Mouse (Mus musculus) liver, embryonic 14.5 days (tissue): ENCODE results near the gene Klhdc3. TPM values are rescaled to one million over a fixed set of nuclear protein-coding genes. Genes with fewer than 3 reads are reported as not detected.

Source experiments
- ATAC-seq: fragments of 200-750 bp; cut with Nextera tagmentation; 2 replicates; pipeline ENCODE4 v1.8.0; 2017; ENCODE audit warnings: moderate number of reproducible peaks, mild to moderate bottlenecking, moderate library complexity; ENCODE audit not compliant: insufficient read depth
- DNase-seq, 3 experiments: peaks; one replicate each; pipeline ENCODE4 v3.0.0-alpha.2; 2012 to 2013; ENCODE audit warnings: low read depth in 3 of 3, low spot score in 3 of 3
- H3K27ac ChIP-seq: fragments of 300-500 bp; sonication (generic); 2 replicates; pipeline ENCODE4 v1.5.1; 2014; ENCODE audit warnings: moderate library complexity, mild to moderate bottlenecking, control low read depth, inconsistent platforms
- H3K27me3 ChIP-seq: fragments of 300-500 bp; sonication (generic); 2 replicates; pipeline ENCODE4 v1.6.1; 2014; ENCODE audit warnings: mild to moderate bottlenecking, low read length, moderate library complexity; ENCODE audit not compliant: control insufficient read depth, insufficient read depth
- H3K36me3 ChIP-seq: fragments of 300-500 bp; sonication (generic); replicated peaks from 2 replicates; pipeline ENCODE4 v1.6.1; 2014; ENCODE audit warnings: low read depth; ENCODE audit not compliant: control insufficient read depth, insufficient read depth
- H3K4me1 ChIP-seq, 2 experiments: fragments of 200-500 bp in 1 of 2; fragments of 300-500 bp in 1 of 2; sonication (generic) in 1 of 2; replicated peaks; 2 replicates each; pipeline ENCODE4 v1.6.1; 2012 to 2014; ENCODE audit warnings: antibody characterized with exemption in 1 of 2, inconsistent platforms in 1 of 2, low read length in 1 of 2; ENCODE audit not compliant: control insufficient read depth in 2 of 2, insufficient read depth in 2 of 2
- H3K4me2 ChIP-seq: fragments of 300-500 bp; sonication (generic); 2 replicates; pipeline ENCODE4 v1.6.1; 2014; ENCODE audit warnings: low read depth, mild to moderate bottlenecking, control low read depth, moderate library complexity
- H3K4me3 ChIP-seq, 2 experiments: fragments of 200-500 bp in 1 of 2; fragments of 300-500 bp in 1 of 2; sonication (generic) in 1 of 2; 2 replicates each; pipeline ENCODE4 v1.5.1; 2012 to 2014; ENCODE audit warnings: low read depth in 2 of 2, low read length in 2 of 2, mild to moderate bottlenecking in 2 of 2, control low read depth in 1 of 2, inconsistent platforms in 1 of 2, moderate library complexity in 1 of 2; ENCODE audit not compliant: insufficient read depth in 1 of 2
- H3K9ac ChIP-seq: fragments of 300-500 bp; sonication (generic); replicated peaks from 2 replicates; pipeline ENCODE4 v1.6.1; 2014; ENCODE audit warnings: mild to moderate bottlenecking, control low read depth, moderate library complexity
- H3K9me3 ChIP-seq: fragments of 300-500 bp; sonication (generic); 2 replicates; pipeline ENCODE4 v1.6.1; 2016; ENCODE audit warnings: low read length, mixed read lengths; ENCODE audit not compliant: control insufficient read depth
- CTCF ChIP-seq: IDR thresholded peaks from 2 replicates; pipeline ENCODE4 v1.5.1; 2016; ENCODE audit warnings: antibody characterized with exemption, low read depth, control low read depth
- EP300 ChIP-seq: IDR thresholded peaks from 2 replicates; pipeline ENCODE4 v1.6.1; 2016; ENCODE audit warnings: antibody characterized with exemption, low read depth
- WGBS: fragments of 180-500 bp; shearing (Covaris S2); extraction: QIAGEN DNeasy Blood & Tissue Kit; methylation state at CpG from one replicate; pipeline ENCODE4 v1.1.7; 2014; ENCODE audit not compliant: insufficient replicate concordance; 5-methylcytosine and 5-hydroxymethylcytosine counted together
- polyA plus RNA-seq, 2 experiments: library from polyadenylated mRNA; depleted of rRNA in 1 of 2; stranded (reverse) in 1 of 2; unstranded in 1 of 2; fragments of >200 nt; fragmentation: Nextera tagmentation in 1 of 2; extraction: Ambion mirVana in 1 of 2; gene quantifications; 2 replicates each; pipeline versions ENCODE4 v1.2.1 to v1.2.3; 2012 to 2014

Gene Klhdc3
- polyA plus RNA-seq, 2 experiments, result 40.2 to 46.3 TPM

GRCm38 (mm10) chr17:46650232-46651031 is 30.3 kb downstream of the Klhdc3 start, which contains the start of gene Cul7:
Cul7 (plus strand) TSS chr17:46650337.
- peak; percentile 79 for ATAC-seq
- H3K27ac ChIP-seq, result peak within 1 kb of the TSS; percentile 23

DNA sequence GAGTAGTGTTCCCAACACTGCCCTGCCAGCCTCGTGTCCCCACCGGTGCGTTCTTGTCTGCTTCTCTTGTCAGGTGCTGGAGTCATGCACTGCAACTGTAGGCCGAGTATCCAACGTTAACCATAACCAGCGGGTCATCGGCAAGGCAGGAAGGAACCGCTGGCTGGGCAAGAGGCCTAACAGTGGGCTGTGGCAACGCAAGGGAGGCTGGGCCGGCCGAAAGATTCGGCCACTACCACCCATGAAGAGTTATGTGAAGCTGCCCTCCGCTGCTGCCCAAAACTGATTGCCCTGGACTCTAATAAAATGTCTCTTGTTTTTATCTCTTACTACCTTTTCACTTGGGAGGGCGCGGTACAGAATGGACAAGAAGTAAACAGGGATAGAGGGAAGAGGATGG is 30.9 kb downstream of the Klhdc3 start:
- TF ChIP-seq EP300 (no peak), CTCF (no peak)

More at GRCm38 (mm10) chr17:46650232-46651031, 30.3 kb downstream of the Klhdc3 start, which contains the start of gene Cul7:
- Histone ChIP-seq H3K4me2 (peak within 1 kb of the TSS; percentile 90), H3K36me3 (no peaks in the 10 kb centered on the region; the same call in none of the 2 replicates), H3K9ac (peak within 1 kb of the TSS; percentile 62), H3K27me3 (no peaks in the 10 kb centered on the region), H3K4me1 (peaks cover 17 to 26% of the 10 kb centered on the region in 2 experiments), H3K9me3 (no peaks in the 10 kb centered on the region), H3K4me3 (peak within 1 kb of the TSS; percentile 55 to 63)
- under 1% methylated on average over 58 of the region's 58 CpGs for WGBS
- DNase-seq, result peak; percentile 71 to 77 (median 75)
- TF ChIP-seq EP300, result no peak
- no peak for TF ChIP-seq CTCF

DNA sequence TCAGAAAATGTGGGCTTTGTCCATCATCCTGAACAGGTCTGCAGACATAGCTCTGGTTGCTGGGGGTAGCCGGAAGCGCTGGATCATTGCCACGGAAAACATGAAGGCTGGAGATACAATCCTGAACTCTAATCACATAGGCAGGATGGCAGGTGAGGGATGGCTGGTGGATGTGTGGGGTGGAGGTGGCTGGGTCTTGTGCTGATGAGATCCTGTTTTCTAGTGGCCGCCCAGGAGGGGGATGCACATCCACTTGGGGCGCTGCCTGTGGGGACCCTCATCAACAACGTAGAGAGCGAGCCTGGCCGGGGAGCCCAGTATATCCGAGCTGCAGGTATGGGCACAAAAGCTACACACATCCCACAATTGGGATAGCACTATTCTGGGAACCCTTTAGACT is 32.3 kb downstream of the Klhdc3 start:
- H3K9ac ChIP-seq, result no peak overlapping the region
- TF ChIP-seq EP300, result no peak
- TF ChIP-seq CTCF, result no peak

More for the DNA sequence above, 30.9 kb downstream of the Klhdc3 start:
- 28% methylated on average over 15 of the region's 15 CpGs for WGBS
- H3K9ac ChIP-seq, result peak overlapping the region; percentile 62
- H3K27ac ChIP-seq, result peak overlapping the region; percentile 23
- H3K27me3 ChIP-seq, result no peaks in the 10 kb centered on the region
- peaks cover 22 to 31% of the 10 kb centered on the region in 2 experiments for H3K4me1 ChIP-seq
- no peaks in the 10 kb centered on the region for H3K9me3 ChIP-seq
- DNase-seq (no peak), ATAC-seq (no peak)
- no peaks in the 10 kb centered on the region; the same call in none of the 2 replicates for H3K36me3 ChIP-seq
- peak overlapping the region; percentile 90 for H3K4me2 ChIP-seq
- peak overlapping the region; percentile 55 to 63 for H3K4me3 ChIP-seq

DNA sequence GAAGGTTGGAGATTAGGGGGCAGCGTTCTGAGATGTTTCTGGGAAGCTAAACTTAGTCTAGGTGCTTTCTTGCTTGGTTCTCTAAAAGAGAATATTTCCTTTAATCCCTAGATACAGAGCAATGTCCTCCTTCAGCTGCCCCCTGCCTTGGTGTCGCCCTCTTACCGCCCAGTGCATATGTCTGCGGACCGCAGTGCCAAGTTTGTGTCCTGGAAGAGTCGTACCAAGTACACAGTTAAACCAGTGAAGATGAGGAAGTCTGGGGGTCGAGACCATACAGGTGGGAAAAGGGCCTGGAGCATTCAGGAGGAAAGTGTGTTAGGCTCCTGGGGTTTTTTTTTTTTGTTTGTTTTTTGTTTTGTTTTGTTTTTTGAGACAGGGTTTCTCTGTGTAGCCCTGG is 33.4 kb downstream of the Klhdc3 start:
- no peaks in the 10 kb centered on the region for H3K27me3 ChIP-seq
- WGBS, result 78% methylated on average over 7 of the region's 7 CpGs
- ATAC-seq (no peak), DNase-seq (no peak)
- H3K27ac ChIP-seq, result no peak overlapping the region
- peak overlapping the region in 1 of 2 experiments; percentile 88; a peak in 2 of 4 replicates for H3K4me3 ChIP-seq
- H3K9me3 ChIP-seq, result no peaks in the 10 kb centered on the region
- no peak for TF ChIP-seq CTCF
- no peak for TF ChIP-seq EP300
- peak overlapping the region; percentile 99 for H3K4me2 ChIP-seq
- H3K36me3 ChIP-seq, result no peaks in the 10 kb centered on the region; the same call in 1 of the 2 replicates
- H3K9ac ChIP-seq, result no peak overlapping the region
- peaks cover 22 to 33% of the 10 kb centered on the region in 2 experiments for H3K4me1 ChIP-seq

More for the DNA sequence above, 32.3 kb downstream of the Klhdc3 start:
- H3K4me3 ChIP-seq, result no peak overlapping the region
- no peaks in the 10 kb centered on the region; the same call in 1 of the 2 replicates for H3K36me3 ChIP-seq
- 87% methylated on average over 9 of the region's 9 CpGs for WGBS
- no peak for ATAC-seq
- DNase-seq, result no peak
- H3K27ac ChIP-seq, result no peak overlapping the region
- H3K4me1 ChIP-seq, result peaks cover 22 to 33% of the 10 kb centered on the region in 2 experiments
- no peaks in the 10 kb centered on the region for H3K9me3 ChIP-seq
- no peak overlapping the region for H3K4me2 ChIP-seq
- H3K27me3 ChIP-seq, result no peaks in the 10 kb centered on the region

DNA sequence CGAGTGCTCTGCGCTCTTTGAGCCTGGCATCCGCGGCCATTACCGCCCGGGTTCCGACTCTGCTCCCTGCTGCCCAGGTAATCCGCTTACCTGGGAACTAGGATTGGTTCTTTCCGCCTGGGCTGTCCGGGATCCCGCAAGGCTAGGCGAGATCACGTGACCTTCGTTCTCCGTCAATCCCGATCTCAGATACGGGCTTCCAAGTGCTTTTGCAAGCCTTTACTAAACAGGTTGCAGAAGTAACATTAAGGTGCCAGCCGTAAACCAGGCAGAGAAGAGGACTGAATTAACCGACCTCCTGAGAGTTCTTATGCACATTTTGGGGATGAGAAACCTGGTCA is 34.4 kb downstream of the Klhdc3 start:
- Histone ChIP-seq H3K9ac (peak overlapping the region; percentile 71), H3K36me3 (no peaks in the 10 kb centered on the region; the same call in 1 of the 2 replicates), H3K4me1 (peaks cover 17 to 27% of the 10 kb centered on the region in 2 experiments), H3K4me3 (peak overlapping the region; percentile 88 to 95), H3K9me3 (no peaks in the 10 kb centered on the region), H3K27me3 (no peaks in the 10 kb centered on the region), H3K4me2 (peak overlapping the region; percentile 99), H3K27ac (peak overlapping the region; percentile 35)
- ATAC-seq, result peak; percentile 45; the same call in 1 of the 2 replicates
- DNase-seq, result no peak
- no peak for TF ChIP-seq EP300
- WGBS, result under 1% methylated on average over 19 of the region's 19 CpGs
